ENCODE assay signal across 8 mouse cellular contexts in the genomic region with DNA sequence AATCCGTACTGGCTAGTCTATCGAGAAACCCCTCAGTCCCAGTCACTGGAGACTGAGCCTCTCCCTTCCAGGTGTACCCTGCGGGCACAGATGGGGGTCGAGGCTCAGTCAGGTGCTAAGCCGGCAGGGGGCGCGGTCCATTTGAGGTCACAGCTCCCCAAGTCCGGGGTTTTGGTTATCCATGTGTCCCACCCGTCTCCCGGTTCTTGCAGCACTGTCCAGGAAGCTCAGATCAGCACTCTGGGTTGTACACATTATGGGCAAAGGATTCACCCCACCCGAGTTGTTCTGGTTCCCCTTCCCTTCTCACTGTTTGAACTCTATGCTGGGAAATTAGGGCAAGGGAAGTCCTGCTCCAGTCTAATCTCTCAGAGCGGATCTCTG. TPM values are rescaled to one million over a fixed set of nuclear protein-coding genes. Genes with fewer than 3 reads are reported as not detected.
A peak's percentile ranks its signal among the peaks of the same experiment; 100 is the strongest.
DNase-seq lines count a peak whose midpoint lies in the region; ATAC-seq and TF ChIP-seq lines count a peak whose summit lies in the region.

No protein-coding gene starts in this region.

- DNase-seq in left cerebral cortex, adult 2 months (ENCODE audit: extremely low spot score in 1 of 2, low spot score in 2 of 2), result no peak
- no peak for DNase-seq in left cerebral cortex, adult 8-10 months (ENCODE audit: low spot score in 2 of 2)
- DNase-seq in embryo, embryonic 11 days, result peak; percentile 49
- DNase-seq in hindbrain, embryonic 11.5 days (ENCODE audit: low spot score), result peak; percentile 50
- DNase-seq in liver, embryonic 14.5 days (ENCODE audit: low read depth in 3 of 3, low spot score in 3 of 3), result no peak
- peak; percentile 60 for DNase-seq in thymus, postnatal 14 days
- no peak for DNase-seq in adrenal gland, adult 8-10 months
- no peak for DNase-seq in right cerebral cortex, postnatal 25 days

- peaks cover 16% of the 10 kb centered on the region for H3K4me1 ChIP-seq in hindbrain, embryonic 11.5 days (replicated peaks; ENCODE audit: control insufficient read depth, insufficient read depth, low read length)
- H3K4me1 ChIP-seq in liver, embryonic 14.5 days (replicated peaks; ENCODE audit: control insufficient read depth in 2 of 2, insufficient read depth in 2 of 2, low read length in 1 of 2), result no peaks in the 10 kb centered on the region

- under 1% methylated on average over 12 of the region's 12 CpGs for WGBS in hindbrain, embryonic 11.5 days
- WGBS in liver, embryonic 14.5 days (ENCODE audit: insufficient replicate concordance), result 5% methylated on average over 12 of the region's 12 CpGs

- H3K4me2 ChIP-seq in hindbrain, embryonic 11.5 days (replicated peaks; ENCODE audit: low read depth, low read length), result peak overlapping the region; percentile 42; the same call in 1 of the 2 replicates
- H3K4me2 ChIP-seq in liver, embryonic 14.5 days (ENCODE audit: low read depth), result peak overlapping the region; percentile 42

- no peaks in the 10 kb centered on the region for H3K9me3 ChIP-seq in hindbrain, embryonic 11.5 days (ENCODE audit: control insufficient read depth, low read length)
- H3K9me3 ChIP-seq in liver, embryonic 14.5 days (ENCODE audit: control insufficient read depth, low read length), result no peaks in the 10 kb centered on the region

- TF ChIP-seq CTCF in left cerebral cortex, adult 2 months (IDR thresholded peaks at IDR 0.05), result peak; percentile 18
- peak; percentile 25; the same call in 1 of the 2 replicates for TF ChIP-seq CTCF in liver, embryonic 14.5 days (IDR thresholded peaks at IDR 0.05; ENCODE audit: low read depth)

- H3K4me3 ChIP-seq in left cerebral cortex, adult 2 months, result peak overlapping the region; percentile 49
- H3K4me3 ChIP-seq in hindbrain, embryonic 11.5 days (ENCODE audit: low read depth, low read length), result 0 out of 2 replicates have a peak overlapping the region, but pooled peaks have one; percentile 29
- no peak overlapping the region for H3K4me3 ChIP-seq in liver, embryonic 14.5 days (ENCODE audit: insufficient read depth in 1 of 2, low read depth in 2 of 2, low read length in 2 of 2)

- no peaks in the 10 kb centered on the region for H3K36me3 ChIP-seq in hindbrain, embryonic 11.5 days (ENCODE audit: control insufficient read depth, insufficient read depth, low read length)
- H3K36me3 ChIP-seq in liver, embryonic 14.5 days (replicated peaks; ENCODE audit: control insufficient read depth, insufficient read depth, low read depth), result no peaks in the 10 kb centered on the region

- no peak for TF ChIP-seq EP300 in liver, embryonic 14.5 days (IDR thresholded peaks at IDR 0.05; ENCODE audit: low read depth)

- H3K27me3 ChIP-seq in hindbrain, embryonic 11.5 days (ENCODE audit: control insufficient read depth, insufficient read depth, low read length), result peaks cover 58% of the 10 kb centered on the region
- H3K27me3 ChIP-seq in liver, embryonic 14.5 days (ENCODE audit: control insufficient read depth, insufficient read depth, low read length), result peaks cover 71% of the 10 kb centered on the region

- intact Hi-C loops in left cerebral cortex, adult 2 months (cut with DNase I), result no loop called here

- H3K9ac ChIP-seq in hindbrain, embryonic 11.5 days (ENCODE audit: low read depth, low read length), result no peak overlapping the region
- no peak overlapping the region for H3K9ac ChIP-seq in liver, embryonic 14.5 days (replicated peaks)

- ATAC-seq in hindbrain, embryonic 11.5 days (ENCODE audit: low FRiP score), result no peak
- ATAC-seq in liver, embryonic 14.5 days (ENCODE audit: insufficient read depth), result no peak

- H3K27ac ChIP-seq in left cerebral cortex, adult 2 months, result no peak overlapping the region
- H3K27ac ChIP-seq in hindbrain, embryonic 11.5 days (ENCODE audit: low read depth, low read length), result no peak overlapping the region
- H3K27ac ChIP-seq in liver, embryonic 14.5 days, result no peak overlapping the region

RNA-seq across cellular contexts. Expression of a gene that starts 0.4 kb away (rescaled TPM):
- total RNA-seq in left cerebral cortex, adult 2 months (2021), result 1 to 10 TPM; 2.8 to 3.4 TPM
- 1 to 10 TPM; 1.8 to 3.1 (median 2.5) TPM for total RNA-seq in left cerebral cortex, adult 8-10 months (2022)
- polyA plus RNA-seq in hindbrain, embryonic 11.5 days (2014; fragmentation: Nextera tagmentation; extraction: Ambion mirVana), result 4.1 and 5.0 TPM in 2 replicates
- polyA plus RNA-seq in liver, embryonic 14.5 days (2012; rRNA removed), result 1.5 TPM in 2 replicates
- polyA plus RNA-seq in liver, embryonic 14.5 days (2014; fragmentation: Nextera tagmentation; extraction: Ambion mirVana), result 1.2 and 1.4 TPM in 2 replicates
- total RNA-seq in adrenal gland, adult 8-10 months (2022), result 10 to 100 TPM; 21.2 to 81.4 (median 35.9) TPM

RNA-seq across cellular contexts. Expression of a gene that starts 12.4 kb away (rescaled TPM):
- 10 to 100 TPM; 54.7 to 55.2 TPM for total RNA-seq in left cerebral cortex, adult 2 months (2021)
- 10 to 100 TPM; 49.2 to 62.5 (median 60.1) TPM for total RNA-seq in left cerebral cortex, adult 8-10 months (2022)
- polyA plus RNA-seq in hindbrain, embryonic 11.5 days (2014; fragmentation: Nextera tagmentation; extraction: Ambion mirVana), result 39.1 and 48.9 TPM in 2 replicates
- polyA plus RNA-seq in liver, embryonic 14.5 days (2012; rRNA removed), result 2.6 and 2.9 TPM in 2 replicates
- 3.3 TPM in 2 replicates for polyA plus RNA-seq in liver, embryonic 14.5 days (2014; fragmentation: Nextera tagmentation; extraction: Ambion mirVana)
- 10 to 100 TPM; 39.5 to 68.9 (median 55.1) TPM for total RNA-seq in adrenal gland, adult 8-10 months (2022)

Comparison
In these comparisons a context has a peak if more than half of its experiments do, and no peak if none do; other contexts are left out.
1. DNase-seq: peak in embryo, embryonic 11 days (single experiment), hindbrain, embryonic 11.5 days (single experiment) and thymus, postnatal 14 days (single experiment); none in left cerebral cortex, adult 2 months (0 of 2), left cerebral cortex, adult 8-10 months (0 of 2), liver, embryonic 14.5 days (0 of 3), adrenal gland, adult 8-10 months (single experiment) and right cerebral cortex, postnatal 25 days (single experiment).
2. H3K4me3 ChIP-seq: peak in left cerebral cortex, adult 2 months (single experiment) and hindbrain, embryonic 11.5 days (single experiment); none in liver, embryonic 14.5 days (0 of 2).
3. RNA of a gene that starts 0.4 kb away (total RNA-seq): 21.2 to 81.4 TPM in adrenal gland, adult 8-10 months; 2.8 to 3.4 TPM in left cerebral cortex, adult 2 months and 1.8 to 3.1 TPM in left cerebral cortex, adult 8-10 months; every median in the first group is over 4 times any median in the second.